Mouse (Mus musculus) lung, embryonic 14.5 days (tissue): Measurements from ENCODE around the gene Dnajc7. TPM values are rescaled to one million over a fixed set of nuclear protein-coding genes. Genes with fewer than 3 reads are reported as not detected.
"Not testable (repeated sequence)": the region's sequence is repeated elsewhere in the genome, so short reads cannot be mapped to it uniquely, and the experiment has no call there.

ENCODE experiments used
- ATAC-seq: fragments of 200-750 bp; cut with Nextera tagmentation; 2 replicates; pipeline ENCODE4 v1.8.0; 2017; ENCODE audit warnings: mild to moderate bottlenecking, moderate TSS enrichment, moderate library complexity; ENCODE audit not compliant: insufficient read depth
- DNase-seq: peaks from one replicate; pipeline ENCODE4 v3.0.0-alpha.2; 2015
- H3K27ac ChIP-seq: fragments of 300-500 bp; sonication (generic); 2 replicates; pipeline ENCODE4 v1.5.1; 2014; ENCODE audit warnings: low read depth, mild to moderate bottlenecking, moderate library complexity
- H3K27me3 ChIP-seq: fragments of 300-500 bp; sonication (generic); 2 replicates; pipeline ENCODE4 v1.6.1; 2014; ENCODE audit warnings: low read length, control low read depth; ENCODE audit not compliant: insufficient read depth
- H3K36me3 ChIP-seq: fragments of 300-500 bp; sonication (generic); 2 replicates; pipeline ENCODE4 v1.6.1; 2014; ENCODE audit warnings: control low read depth; ENCODE audit not compliant: insufficient read depth
- H3K4me1 ChIP-seq: fragments of 300-500 bp; sonication (generic); 2 replicates; pipeline ENCODE4 v1.6.1; 2014; ENCODE audit warnings: antibody characterized with exemption, control low read depth; ENCODE audit not compliant: insufficient read depth
- H3K4me2 ChIP-seq: fragments of 300-500 bp; sonication (generic); 2 replicates; pipeline ENCODE4 v1.6.1; 2014; ENCODE audit warnings: mild to moderate bottlenecking
- H3K4me3 ChIP-seq: fragments of 300-500 bp; sonication (generic); 2 replicates; pipeline ENCODE4 v1.5.1; 2014; ENCODE audit warnings: low read depth, low read length
- H3K9ac ChIP-seq: fragments of 300-500 bp; sonication (generic); 2 replicates; pipeline ENCODE4 v1.6.1; 2014
- H3K9me3 ChIP-seq: fragments of 300-500 bp; sonication (generic); 2 replicates; pipeline ENCODE4 v1.6.1; 2016; ENCODE audit warnings: low read depth, low read length, control low read depth
- CTCF ChIP-seq: IDR thresholded peaks from 2 replicates; pipeline ENCODE4 v1.5.1; 2016; ENCODE audit warnings: antibody characterized with exemption, low read depth
- WGBS: fragments of 180-500 bp; shearing (Covaris S2); extraction: QIAGEN DNeasy Blood & Tissue Kit; methylation state at CpG from one replicate; pipeline ENCODE4 v1.1.7; 2014; 5-methylcytosine and 5-hydroxymethylcytosine counted together
- polyA plus RNA-seq: library from polyadenylated mRNA; unstranded; fragments of >200 nt; fragmentation: Nextera tagmentation; extraction: Ambion mirVana; gene quantifications from 2 replicates; pipeline ENCODE4 v1.2.1, GENCODE M21; 2014

The Dnajc7 gene
- polyA plus RNA-seq, 1 experiment from 2014 or later: 79.4 TPM

GRCm38 (mm10) chr11:100625754-100626700 is 6.1 kb upstream of the Dnajc7 start:
- Histone ChIP-seq H3K4me2 (no peak overlapping the region), H3K36me3 (peaks cover 19% of the 10 kb centered on the region), H3K9ac (no peak overlapping the region), H3K4me3 (no peak overlapping the region), H3K27ac (no peak overlapping the region), H3K4me1 (peaks cover 9% of the 10 kb centered on the region), H3K27me3 (no peaks in the 10 kb centered on the region), H3K9me3 (no peaks in the 10 kb centered on the region)
- ATAC-seq: no peak
- TF ChIP-seq CTCF: no peak
- WGBS: 86% methylated on average over 23 of the region's 23 CpGs
- no peak for DNase-seq

GRCm38 (mm10) chr11:100623867-100624266 is 3.9 kb upstream of the Dnajc7 start:
- TF ChIP-seq CTCF: no peak
- ATAC-seq: no peak

GRCm38 (mm10) chr11:100622714-100623113 is 2.7 kb upstream of the Dnajc7 start:
- WGBS: under 1% methylated on average over 24 of the region's 24 CpGs
- peak; percentile 98 for DNase-seq
- H3K9me3 ChIP-seq: no peaks in the 10 kb centered on the region
- H3K36me3 ChIP-seq: peaks cover 19% of the 10 kb centered on the region
- H3K27ac ChIP-seq: peak overlapping the region; percentile 86
- ATAC-seq: peak; percentile 78
- peak; percentile 95 for TF ChIP-seq CTCF
- peaks cover 13% of the 10 kb centered on the region for H3K4me1 ChIP-seq
- peak overlapping the region; percentile 77 for H3K4me3 ChIP-seq
- H3K27me3 ChIP-seq: no peaks in the 10 kb centered on the region
- peak overlapping the region; percentile 83 for H3K9ac ChIP-seq
- peak overlapping the region; percentile 62 for H3K4me2 ChIP-seq

More at GRCm38 (mm10) chr11:100623867-100624266, 3.9 kb upstream of the Dnajc7 start:
- H3K27me3 ChIP-seq: no peaks in the 10 kb centered on the region
- WGBS: 35% methylated on average over 5 of the region's 5 CpGs
- H3K4me1 ChIP-seq: peaks cover 9% of the 10 kb centered on the region
- peak overlapping the region; percentile 77 for H3K4me3 ChIP-seq
- peak overlapping the region; percentile 62 for H3K4me2 ChIP-seq
- peak overlapping the region; percentile 83 for H3K9ac ChIP-seq
- no peaks in the 10 kb centered on the region for H3K9me3 ChIP-seq
- peak; percentile 60 for DNase-seq
- no peak overlapping the region for H3K27ac ChIP-seq
- H3K36me3 ChIP-seq: peaks cover 19% of the 10 kb centered on the region

GRCm38 (mm10) chr11:100619485-100619975 is 438 bp downstream of the Dnajc7 start:
- H3K9ac ChIP-seq: peak overlapping the region; percentile 90
- H3K27me3 ChIP-seq: no peaks in the 10 kb centered on the region
- no peaks in the 10 kb centered on the region for H3K9me3 ChIP-seq
- peak overlapping the region; percentile 94 for H3K27ac ChIP-seq
- H3K36me3 ChIP-seq: peaks cover 6% of the 10 kb centered on the region; the same call in 1 of the 2 replicates
- under 1% methylated on average over 40 of the region's 40 CpGs for WGBS
- H3K4me1 ChIP-seq: peaks cover 15% of the 10 kb centered on the region
- TF ChIP-seq CTCF: peak; percentile 66
- ATAC-seq (peak; percentile 96), DNase-seq (peak; percentile 99)
- H3K4me2 ChIP-seq: peak overlapping the region; percentile 76
- peak overlapping the region; percentile 88 for H3K4me3 ChIP-seq

GRCm38 (mm10) chr11:100618761-100619484 is 1.0 kb downstream of the Dnajc7 start, which contains the start of gene Nkiras2:
TSS of gene Nkiras2 (plus strand) at chr11:100619244.
- peaks cover 6% of the 10 kb centered on the region; the same call in 1 of the 2 replicates for H3K36me3 ChIP-seq
- ATAC-seq (peak; percentile 57), DNase-seq (peak; percentile 84)
- no peak for TF ChIP-seq CTCF
- peak within 1 kb of the TSS; percentile 76 for H3K4me2 ChIP-seq
- peak within 1 kb of the TSS; percentile 88 for H3K4me3 ChIP-seq
- peaks cover 12% of the 10 kb centered on the region for H3K4me1 ChIP-seq
- peak within 1 kb of the TSS; percentile 94 for H3K27ac ChIP-seq
- H3K9me3 ChIP-seq: no peaks in the 10 kb centered on the region
- WGBS: under 1% methylated on average over 36 of the region's 36 CpGs
- H3K27me3 ChIP-seq: no peaks in the 10 kb centered on the region
- peak within 1 kb of the TSS; percentile 90 for H3K9ac ChIP-seq

- no peaks in the 10 kb centered on the region for H3K27me3 ChIP-seq
- no peak for ATAC-seq
- peaks cover 9% of the 10 kb centered on the region for H3K4me1 ChIP-seq
- 0 out of 2 replicates have a peak overlapping the region, but pooled peaks have one; percentile 17 for H3K9ac ChIP-seq
- DNase-seq: no peak
- H3K27ac ChIP-seq: no peak overlapping the region
- no peak for TF ChIP-seq CTCF
- H3K9me3 ChIP-seq: no peaks in the 10 kb centered on the region
- peak overlapping the region; percentile 76 for H3K4me2 ChIP-seq
- no peak overlapping the region for H3K4me3 ChIP-seq
- 76% methylated on average over 4 of the region's 4 CpGs for WGBS
- peaks cover 6% of the 10 kb centered on the region; the same call in 1 of the 2 replicates for H3K36me3 ChIP-seq
These were observed 2.5 kb downstream of the Dnajc7 start for GRCm38 (mm10) chr11:100617480-100617879.

GRCm38 (mm10) chr11:100616836-100617235 is 3.1 kb downstream of the Dnajc7 start:
- H3K4me1 ChIP-seq, ATAC-seq, H3K4me3 ChIP-seq, H3K9me3 ChIP-seq, H3K9ac ChIP-seq, H3K4me2 ChIP-seq, H3K27me3 ChIP-seq, H3K27ac ChIP-seq, DNase-seq: not testable (repeated sequence)
- H3K36me3 ChIP-seq: peaks cover 11% of the 10 kb centered on the region; the same call in 1 of the 2 replicates
- WGBS: 87% methylated on average over 7 of the region's 7 CpGs
